Mouse (Mus musculus): Measurements from ENCODE around the gene Kif23.
A peak's percentile ranks its signal among the peaks of the same experiment; 100 is the strongest.

Kif23 gene

DNA sequence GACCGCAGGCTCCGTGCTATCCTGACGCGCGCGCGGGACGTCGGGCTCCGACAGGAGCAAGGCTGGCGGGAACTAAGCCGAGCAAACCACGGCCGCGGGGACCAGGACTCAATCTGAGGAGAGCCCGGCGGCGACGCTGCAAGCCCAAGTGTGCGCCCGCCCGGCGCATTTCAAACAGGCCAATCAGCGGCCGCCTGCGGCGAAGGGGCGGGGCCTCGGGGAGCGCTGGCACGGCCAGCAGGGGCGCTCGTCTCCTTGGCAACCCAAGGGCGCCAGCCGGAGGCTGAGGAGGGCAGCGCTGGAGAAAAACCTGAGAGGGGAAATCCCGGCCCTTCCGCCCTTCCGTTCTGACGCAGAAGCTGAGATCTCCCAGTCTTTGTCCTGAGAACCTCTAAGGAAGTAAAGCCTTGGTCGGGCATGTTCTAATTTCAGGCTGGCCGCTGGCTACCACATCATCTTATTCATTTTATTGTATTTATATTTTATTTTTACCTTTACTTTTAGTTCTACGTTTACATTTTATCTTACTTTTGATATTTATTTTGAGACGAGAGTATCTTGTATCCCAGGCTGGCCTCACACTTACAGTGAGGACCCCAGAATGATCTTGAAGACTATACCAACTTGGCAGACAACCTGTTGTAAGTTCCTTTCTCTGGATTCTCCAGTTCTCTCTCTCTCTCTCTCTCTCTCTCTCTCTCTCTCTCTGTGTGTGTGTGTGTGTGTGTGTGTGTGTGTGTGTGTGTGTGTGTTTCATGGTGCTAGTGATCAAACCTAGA lies at the start of gene Kif23:
TSS of gene Kif23 (minus strand) at position 152 of the 779 bp plus-strand sequence.
- DNase-seq (ENCODE audit: extremely low spot score, low spot score) = peak; percentile 99

DNA sequence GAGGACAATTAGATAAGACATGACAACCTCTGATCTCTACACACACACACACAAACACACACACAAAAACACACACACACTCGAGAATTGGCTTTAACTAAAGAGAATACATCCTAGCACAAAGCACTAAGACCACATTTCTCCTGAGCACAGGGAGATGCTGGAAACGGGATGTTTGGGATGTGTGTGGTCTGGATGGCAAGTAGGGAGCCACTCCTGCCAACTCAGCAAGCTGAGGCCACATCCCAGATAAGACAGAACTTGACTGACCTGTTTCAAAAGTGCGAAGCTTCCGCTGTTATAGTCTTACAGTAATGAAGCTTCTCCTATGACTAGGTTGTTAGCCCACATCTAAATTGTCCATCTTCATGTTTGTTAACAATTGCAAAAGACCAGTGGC lies 44.6 kb upstream of the Kif23 start:
- DNase-seq (ENCODE audit: extremely low spot score, low spot score) = no peak

- no peak for DNase-seq (ENCODE audit: extremely low spot score, low spot score)
These were observed 44.2 kb upstream of the Kif23 start for GRCm38 (mm10) chr9:61990738-61991137.

DNA sequence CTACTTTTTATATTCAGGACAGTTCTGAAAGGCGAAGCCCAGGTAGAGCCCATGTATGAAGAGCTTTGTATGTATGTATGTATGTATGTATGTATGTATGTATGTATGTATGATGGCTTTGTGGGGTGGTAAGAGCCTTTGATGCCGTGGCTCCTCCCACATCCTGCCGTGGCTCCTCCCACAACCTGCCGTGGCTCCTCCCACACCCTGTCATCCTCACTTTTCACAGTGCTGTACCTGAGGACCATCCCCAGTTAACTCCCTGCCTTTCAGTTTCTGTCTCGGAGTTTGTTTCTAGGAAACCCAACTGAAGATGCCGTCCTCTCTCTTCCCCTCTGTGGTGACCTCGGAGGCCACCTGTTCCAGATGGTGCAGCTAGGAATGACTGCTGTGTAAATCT lies 39.5 kb upstream of the Kif23 start:
- DNase-seq (ENCODE audit: extremely low spot score, low spot score) = no peak

- DNase-seq (ENCODE audit: extremely low spot score, low spot score) = peak; percentile 39
These were observed 38.7 kb upstream of the Kif23 start for GRCm38 (mm10) chr9:61985183-61985863.

DNA sequence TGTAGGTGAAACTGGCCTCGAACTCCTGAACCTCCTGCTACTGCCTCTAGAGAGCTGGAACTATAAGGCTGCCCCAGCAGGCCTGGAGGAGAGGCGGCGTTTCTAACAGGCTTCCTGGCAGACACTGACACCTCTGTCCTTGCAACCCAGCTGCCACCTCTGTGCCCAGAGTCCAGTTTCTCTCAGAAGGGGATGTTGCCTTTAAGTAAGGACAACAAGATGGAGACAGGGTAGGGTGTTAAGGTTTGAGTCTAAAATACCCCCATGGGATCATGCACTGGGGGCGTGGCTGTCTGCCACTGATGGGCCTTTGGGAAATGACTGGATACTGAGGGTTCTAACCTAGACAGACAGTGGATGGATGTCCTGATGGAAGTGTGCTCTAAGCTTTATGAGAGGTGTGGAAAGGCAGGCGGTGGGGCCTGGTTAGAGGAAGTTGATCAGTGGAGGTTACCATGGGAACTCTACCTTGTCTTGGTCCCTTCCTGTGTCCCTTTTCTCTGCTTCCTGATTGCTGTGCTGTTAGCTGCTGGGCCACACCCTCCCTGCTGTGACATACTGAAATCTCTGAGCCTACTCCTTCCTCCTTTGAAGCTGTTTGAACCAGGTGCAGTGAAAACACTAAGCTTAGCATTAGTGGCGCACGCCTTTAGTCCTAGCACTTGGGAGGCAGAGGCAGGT lies 36.5 kb upstream of the Kif23 start:
- DNase-seq (ENCODE audit: extremely low spot score, low spot score) = no peak

GRCm38 (mm10) chr9:61981876-61982275 lies 35.3 kb upstream of the Kif23 start:
- no peak for DNase-seq (ENCODE audit: extremely low spot score, low spot score)

GRCm38 (mm10) chr9:61979983-61980382 lies 33.4 kb upstream of the Kif23 start:
- no peak for DNase-seq (ENCODE audit: extremely low spot score, low spot score)

GRCm38 (mm10) chr9:61977258-61977945 lies 30.8 kb upstream of the Kif23 start:
- DNase-seq (ENCODE audit: extremely low spot score, low spot score) = no peak

- no peak for DNase-seq (ENCODE audit: extremely low spot score, low spot score)
These were observed 25.5 kb upstream of the Kif23 start for GRCm38 (mm10) chr9:61972031-61972430.

- no peak for DNase-seq (ENCODE audit: extremely low spot score, low spot score)
These were observed 24.5 kb upstream of the Kif23 start for GRCm38 (mm10) chr9:61971045-61971444.

DNA sequence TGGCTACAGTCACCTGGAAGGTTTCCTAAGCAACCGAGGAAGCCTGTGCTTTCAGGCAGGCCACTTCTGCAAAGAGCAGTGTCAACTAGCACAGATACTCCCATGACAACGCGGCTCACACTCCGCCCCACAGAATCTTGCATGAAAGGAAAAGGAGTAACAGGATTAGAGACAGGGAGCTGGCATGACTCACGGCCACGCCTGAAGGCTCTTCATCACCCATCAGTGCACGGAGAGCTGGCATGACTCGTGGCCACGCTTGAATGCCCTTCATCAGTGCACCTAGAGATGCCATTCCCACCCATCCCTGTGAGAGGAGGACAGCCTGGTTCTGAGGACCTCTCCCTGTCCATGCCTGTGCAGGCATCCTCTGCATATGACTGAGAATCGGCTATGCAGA lies 20.8 kb upstream of the Kif23 start:
- no peak for DNase-seq (ENCODE audit: extremely low spot score, low spot score)

GRCm38 (mm10) chr9:61965987-61966386 lies 19.4 kb upstream of the Kif23 start:
- DNase-seq (ENCODE audit: extremely low spot score, low spot score) = no peak

GRCm38 (mm10) chr9:61965411-61965930 lies 18.9 kb upstream of the Kif23 start:
- peak; percentile 62 for DNase-seq (ENCODE audit: extremely low spot score, low spot score)

DNA sequence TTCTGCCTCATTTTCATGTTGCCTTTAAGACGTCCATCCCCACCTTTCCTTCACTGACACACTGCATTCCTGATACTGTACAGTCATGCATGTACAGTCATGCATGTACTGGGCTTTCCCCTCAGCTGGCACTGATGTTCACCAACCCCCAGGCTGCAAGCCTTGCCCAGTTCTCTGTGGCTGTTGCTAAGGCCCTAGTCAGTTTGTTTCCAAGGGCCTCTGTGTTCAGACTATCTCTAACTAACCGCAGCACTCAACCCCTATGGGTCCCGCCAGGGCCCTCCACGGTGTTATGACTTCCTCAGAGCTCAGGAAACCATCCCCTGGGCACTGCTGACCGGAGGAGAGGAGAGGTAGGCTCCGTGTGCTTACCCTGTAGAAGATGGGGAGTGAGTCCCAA lies 16.8 kb upstream of the Kif23 start:
- DNase-seq (ENCODE audit: extremely low spot score, low spot score) = no peak

DNA sequence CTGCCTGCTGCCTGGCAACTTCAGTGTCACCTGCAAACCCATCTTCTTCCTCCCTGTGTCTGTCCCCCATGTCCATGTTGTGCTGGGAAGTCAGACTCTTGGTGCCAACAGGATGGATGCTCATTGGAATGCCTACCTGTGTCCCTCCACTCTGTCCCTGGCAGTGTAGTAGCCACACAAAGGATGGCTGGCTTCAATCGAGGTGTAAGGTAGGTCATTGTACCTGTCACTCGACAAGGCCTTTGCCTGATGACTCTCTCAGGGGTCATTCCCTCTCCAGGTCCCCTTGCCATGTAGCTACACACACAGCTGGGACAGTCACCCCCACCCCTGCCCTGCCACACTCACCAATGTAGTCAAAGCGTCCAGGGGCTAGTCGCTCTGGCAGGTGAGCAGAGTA lies 14.6 kb upstream of the Kif23 start:
- DNase-seq (ENCODE audit: extremely low spot score, low spot score) = no peak

GRCm38 (mm10) chr9:61960753-61961152 lies 14.2 kb upstream of the Kif23 start:
- no peak for DNase-seq (ENCODE audit: extremely low spot score, low spot score)

GRCm38 (mm10) chr9:61959921-61960569 lies 13.5 kb upstream of the Kif23 start:
- no peak for DNase-seq (ENCODE audit: extremely low spot score, low spot score)

DNA sequence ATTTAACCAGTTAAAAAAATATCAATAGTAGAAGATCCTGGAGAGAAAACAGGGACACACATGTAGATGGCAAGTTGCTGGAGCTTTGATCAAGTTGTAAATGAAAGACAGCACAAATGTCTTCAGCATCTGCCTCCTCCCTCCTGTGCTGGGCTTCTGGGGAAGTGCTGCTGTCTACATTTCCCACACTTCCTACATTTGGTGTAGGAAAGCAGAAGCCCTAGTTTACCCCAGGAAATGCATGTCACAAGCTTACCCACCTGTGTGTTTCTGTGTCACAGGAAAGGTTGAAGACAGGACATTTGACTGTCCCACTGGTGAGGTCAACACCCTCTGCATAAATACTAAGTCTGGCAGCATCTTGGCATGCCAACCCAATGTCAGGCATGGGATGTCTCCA lies 8.1 kb upstream of the Kif23 start:
- DNase-seq (ENCODE audit: extremely low spot score, low spot score) = no peak

DNA sequence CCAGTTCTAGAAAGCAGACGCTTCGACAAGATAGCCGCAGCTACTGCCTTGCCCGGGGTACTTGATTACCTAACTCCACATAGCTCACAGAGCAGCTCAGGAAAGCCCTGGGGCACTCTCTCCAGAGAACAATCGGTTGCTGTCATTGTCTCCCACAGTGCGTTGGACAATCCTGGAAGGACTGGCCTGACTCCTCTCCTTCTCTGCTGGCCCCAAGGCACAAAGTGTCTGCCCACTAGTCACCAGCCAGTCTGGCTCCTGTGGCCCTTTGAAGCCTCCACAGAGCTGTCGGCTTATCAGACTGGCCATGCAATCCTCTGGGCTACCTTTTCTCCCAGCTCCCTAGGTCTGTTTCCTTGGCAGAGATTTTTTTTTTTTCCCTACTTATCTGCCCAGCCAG lies 5.7 kb upstream of the Kif23 start:
- DNase-seq (ENCODE audit: extremely low spot score, low spot score) = no peak

All from neural tube, embryonic 10.5 days (tissue).